Mouse (Mus musculus) stomach, embryonic 15.5 days (tissue): ENCODE measurements at regions not wholly inside any gene's neighbourhood (a gene's known extent, or its start where the extent isn't known, plus 50 kb on each side); places are given as distances from the start of the nearest gene placed in this dataset.

Experiments used
- ATAC-seq: fragments of 200-750 bp; cut with Nextera tagmentation; 2 replicates; pipeline ENCODE4 v1.8.0; 2017; ENCODE audit warnings: low read depth, moderate number of reproducible peaks, moderate TSS enrichment; ENCODE audit not compliant: insufficient read depth, low FRiP score
- H3K27ac ChIP-seq: fragments of 300-500 bp; sonication (generic); 2 replicates; pipeline ENCODE4 v1.5.1; 2015; ENCODE audit warnings: mild to moderate bottlenecking, inconsistent platforms
- H3K27me3 ChIP-seq: fragments of 300-500 bp; sonication (generic); replicated peaks from 2 replicates; pipeline ENCODE4 v1.6.1; 2015; ENCODE audit warnings: inconsistent platforms
- H3K36me3 ChIP-seq: fragments of 300-500 bp; sonication (generic); 2 replicates; pipeline ENCODE4 v1.6.1; 2015; ENCODE audit warnings: inconsistent platforms
- H3K4me1 ChIP-seq: fragments of 300-500 bp; sonication (generic); 2 replicates; pipeline ENCODE4 v1.6.1; 2015; ENCODE audit warnings: inconsistent platforms
- H3K4me2 ChIP-seq: fragments of 300-500 bp; sonication (generic); 2 replicates; pipeline ENCODE4 v1.6.1; 2015; ENCODE audit warnings: mild to moderate bottlenecking, inconsistent platforms
- H3K4me3 ChIP-seq: fragments of 300-500 bp; sonication (generic); replicated peaks from 2 replicates; pipeline ENCODE4 v1.5.1; 2015; ENCODE audit warnings: inconsistent platforms
- H3K9ac ChIP-seq: fragments of 300-500 bp; sonication (generic); 2 replicates; pipeline ENCODE4 v1.6.1; 2015; ENCODE audit warnings: inconsistent platforms
- H3K9me3 ChIP-seq: fragments of 300-500 bp; sonication (generic); 2 replicates; pipeline ENCODE4 v1.6.1; 2016; ENCODE audit warnings: inconsistent platforms
- WGBS: fragments of 180-500 bp; shearing (Covaris S2); methylation state at CpG from one replicate; pipeline ENCODE4 v1.1.7; 2015; 5-methylcytosine and 5-hydroxymethylcytosine counted together

DNA sequence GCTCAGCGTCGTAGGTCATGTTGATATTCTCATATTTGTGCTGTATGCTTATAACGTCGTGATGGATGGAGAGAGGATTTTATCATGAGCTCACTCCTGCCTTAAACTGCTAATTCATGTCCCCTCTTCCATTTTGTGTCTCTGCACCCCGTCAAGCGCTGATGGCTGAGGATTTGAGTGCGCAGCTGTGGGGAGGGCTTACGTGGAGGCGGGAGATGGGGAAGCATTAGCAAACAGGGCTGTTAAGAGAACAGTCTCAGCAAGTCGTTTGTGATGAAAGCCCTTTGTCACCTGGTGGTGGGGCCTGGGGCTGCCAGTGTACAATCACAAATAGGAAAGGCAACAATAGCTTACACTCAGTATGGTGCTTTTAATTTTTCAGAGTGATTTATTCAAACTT lies 131.7 kb upstream of the Zc3h12a start:
- Histone ChIP-seq H3K4me3 (no peak overlapping the region), H3K4me2 (no peak overlapping the region), H3K36me3 (no peaks in the 10 kb centered on the region), H3K9me3 (no peaks in the 10 kb centered on the region), H3K27ac (no peak overlapping the region), H3K9ac (no peak overlapping the region), H3K27me3 (no peaks in the 10 kb centered on the region), H3K4me1 (no peaks in the 10 kb centered on the region)
- no peak for ATAC-seq
- 41% methylated on average over 10 of the region's 10 CpGs for WGBS

- H3K4me3 ChIP-seq: no peak overlapping the region
- ATAC-seq: no peak
These were observed 130.3 kb upstream of the Zc3h12a start for GRCm38 (mm10) chr4:125257916-125258315.

GRCm38 (mm10) chr4:125253161-125253560 lies 125.5 kb upstream of the Zc3h12a start:
- H3K4me3 ChIP-seq: no peak overlapping the region
- no peaks in the 10 kb centered on the region for H3K27me3 ChIP-seq
- no peaks in the 10 kb centered on the region for H3K36me3 ChIP-seq
- H3K9me3 ChIP-seq: no peaks in the 10 kb centered on the region
- WGBS: 74% methylated on average over 3 of the region's 3 CpGs
- no peak overlapping the region for H3K9ac ChIP-seq
- H3K27ac ChIP-seq: no peak overlapping the region
- H3K4me1 ChIP-seq: no peaks in the 10 kb centered on the region
- no peak overlapping the region for H3K4me2 ChIP-seq
- ATAC-seq: no peak

More at GRCm38 (mm10) chr4:125257916-125258315, 130.3 kb upstream of the Zc3h12a start:
- Histone ChIP-seq H3K27me3 (no peaks in the 10 kb centered on the region), H3K9ac (no peak overlapping the region), H3K4me1 (no peaks in the 10 kb centered on the region), H3K9me3 (no peaks in the 10 kb centered on the region), H3K36me3 (no peaks in the 10 kb centered on the region), H3K27ac (no peak overlapping the region), H3K4me2 (no peak overlapping the region)
- 44% methylated on average over 6 of the region's 6 CpGs for WGBS

GRCm38 (mm10) chr4:125252228-125252627 lies 124.6 kb upstream of the Zc3h12a start:
- H3K9me3 ChIP-seq: no peaks in the 10 kb centered on the region
- WGBS: 54% methylated on average over 8 of the region's 8 CpGs

DNA sequence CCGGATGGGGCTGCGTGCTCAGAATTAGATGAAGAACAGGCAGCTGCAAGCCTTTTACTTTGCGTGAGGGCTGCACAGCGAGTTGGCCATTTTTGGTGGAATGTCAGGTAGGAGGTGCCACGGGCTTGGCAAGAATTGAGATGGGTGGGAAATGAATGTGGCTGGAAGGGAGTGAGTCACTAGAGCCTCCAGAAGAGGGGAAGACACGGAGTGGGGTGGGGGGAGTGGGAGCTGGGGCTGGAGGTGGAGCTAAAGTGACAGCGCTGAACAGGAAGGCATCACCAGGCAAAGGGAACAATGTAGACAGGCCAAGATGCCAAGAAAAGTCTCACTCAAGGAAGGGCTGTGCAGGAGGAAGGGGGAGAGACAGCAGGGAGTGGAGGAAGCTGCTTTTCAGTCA lies 121.4 kb upstream of the Zc3h12a start:
- Histone ChIP-seq H3K9ac (no peak overlapping the region), H3K4me1 (no peaks in the 10 kb centered on the region), H3K27me3 (no peaks in the 10 kb centered on the region), H3K36me3 (no peaks in the 10 kb centered on the region), H3K9me3 (no peaks in the 10 kb centered on the region), H3K27ac (no peak overlapping the region), H3K4me3 (no peak overlapping the region), H3K4me2 (no peak overlapping the region)
- no peak for ATAC-seq
- WGBS: 69% methylated on average over 7 of the region's 7 CpGs

More at GRCm38 (mm10) chr4:125252228-125252627, 124.6 kb upstream of the Zc3h12a start:
- no peak for ATAC-seq
- no peaks in the 10 kb centered on the region for H3K4me1 ChIP-seq
- H3K27ac ChIP-seq: no peak overlapping the region
- H3K36me3 ChIP-seq: no peaks in the 10 kb centered on the region
- H3K9ac ChIP-seq: no peak overlapping the region
- H3K27me3 ChIP-seq: no peaks in the 10 kb centered on the region
- no peak overlapping the region for H3K4me2 ChIP-seq
- no peak overlapping the region for H3K4me3 ChIP-seq

- no peak for ATAC-seq
- H3K4me3 ChIP-seq: no peak overlapping the region
- H3K27ac ChIP-seq: no peak overlapping the region
- no peak overlapping the region for H3K9ac ChIP-seq
- no peaks in the 10 kb centered on the region for H3K27me3 ChIP-seq
- no peaks in the 10 kb centered on the region for H3K9me3 ChIP-seq
- 0% methylated on average over 4 of the region's 5 CpGs for WGBS
- no peaks in the 10 kb centered on the region for H3K36me3 ChIP-seq
- H3K4me1 ChIP-seq: no peaks in the 10 kb centered on the region
- no peak overlapping the region for H3K4me2 ChIP-seq
These were observed 118.5 kb upstream of the Zc3h12a start for GRCm38 (mm10) chr4:125246171-125246570.

DNA sequence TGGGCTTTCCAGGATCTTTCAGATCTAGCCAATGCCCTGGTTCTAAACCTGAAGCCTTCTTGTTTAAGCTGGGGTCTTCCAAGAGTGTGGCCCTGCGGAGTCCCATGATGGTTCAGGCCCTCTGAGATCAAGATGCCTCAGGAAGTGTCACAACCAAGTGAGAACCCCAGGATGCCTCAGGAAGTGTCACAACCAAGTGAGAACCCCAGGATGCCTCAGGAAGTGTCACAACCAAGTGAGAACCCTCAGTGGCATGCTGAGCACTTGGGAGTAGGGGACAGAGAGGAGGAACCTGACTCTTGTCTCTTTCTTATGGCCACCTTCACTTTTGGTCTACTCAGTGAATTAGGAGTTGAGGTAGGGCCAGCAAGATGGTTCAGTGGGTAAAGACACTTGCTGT lies 114.9 kb upstream of the Zc3h12a start:
- Histone ChIP-seq H3K4me1 (no peaks in the 10 kb centered on the region), H3K4me2 (no peak overlapping the region), H3K27me3 (no peaks in the 10 kb centered on the region), H3K9ac (no peak overlapping the region), H3K4me3 (no peak overlapping the region), H3K27ac (no peak overlapping the region), H3K36me3 (no peaks in the 10 kb centered on the region), H3K9me3 (no peaks in the 10 kb centered on the region)
- WGBS: 36% methylated on average over 1 of the region's 1 CpGs
- no peak for ATAC-seq

- no peak for ATAC-seq
- Histone ChIP-seq H3K27me3 (no peaks in the 10 kb centered on the region), H3K4me1 (no peaks in the 10 kb centered on the region), H3K9ac (no peak overlapping the region), H3K36me3 (no peaks in the 10 kb centered on the region), H3K4me3 (no peak overlapping the region), H3K27ac (no peak overlapping the region), H3K4me2 (no peak overlapping the region), H3K9me3 (no peaks in the 10 kb centered on the region)
- 25% methylated on average over 7 of the region's 7 CpGs for WGBS
These were observed 114.1 kb upstream of the Zc3h12a start for GRCm38 (mm10) chr4:125241577-125242262.

DNA sequence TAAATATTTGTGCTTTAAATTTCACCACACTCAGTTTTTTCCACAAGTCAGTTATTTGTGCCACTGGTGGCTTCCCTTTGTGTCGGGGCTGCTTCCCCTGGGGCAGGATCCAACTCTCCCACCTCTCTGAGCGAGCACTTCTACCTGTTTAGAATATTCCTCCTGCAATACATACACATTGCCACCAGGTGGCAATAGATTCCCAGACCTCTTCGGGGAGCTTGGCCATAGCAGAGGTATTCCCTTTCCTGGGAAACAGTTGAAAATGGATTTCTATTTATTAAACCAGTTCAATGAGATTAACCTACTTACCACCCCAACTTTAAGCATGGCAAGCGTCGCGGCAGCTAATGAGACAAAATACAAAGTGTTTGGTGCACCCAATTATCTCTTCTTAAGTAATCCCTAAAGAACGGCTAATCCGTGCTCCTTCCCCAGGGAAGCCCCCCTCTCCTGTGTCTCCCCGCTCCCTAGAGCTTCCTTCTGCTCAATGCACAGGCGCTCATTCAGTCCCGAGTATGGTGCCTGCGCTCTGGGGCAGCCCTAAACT lies 104.1 kb upstream of the Zc3h12a start:
- no peak overlapping the region for H3K4me3 ChIP-seq
- H3K9ac ChIP-seq: no peak overlapping the region
- no peak for ATAC-seq
- 0 out of 2 replicates have a peak, but pooled peaks cover 10% of the 10 kb centered on the region for H3K27me3 ChIP-seq
- no peak overlapping the region for H3K4me2 ChIP-seq
- H3K27ac ChIP-seq: no peak overlapping the region
- H3K9me3 ChIP-seq: no peaks in the 10 kb centered on the region
- no peaks in the 10 kb centered on the region for H3K4me1 ChIP-seq
- H3K36me3 ChIP-seq: no peaks in the 10 kb centered on the region
- WGBS: 27% methylated on average over 12 of the region's 12 CpGs

- Histone ChIP-seq H3K4me2 (no peak overlapping the region), H3K27ac (no peak overlapping the region), H3K27me3 (0 out of 2 replicates have a peak, but pooled peaks cover 5% of the 10 kb centered on the region), H3K4me3 (no peak overlapping the region), H3K36me3 (no peaks in the 10 kb centered on the region), H3K9me3 (no peaks in the 10 kb centered on the region), H3K9ac (no peak overlapping the region), H3K4me1 (no peaks in the 10 kb centered on the region)
- ATAC-seq: no peak
- WGBS: 87% methylated on average over 6 of the region's 6 CpGs
These were observed 99.6 kb upstream of the Zc3h12a start for GRCm38 (mm10) chr4:125227194-125227593.

DNA sequence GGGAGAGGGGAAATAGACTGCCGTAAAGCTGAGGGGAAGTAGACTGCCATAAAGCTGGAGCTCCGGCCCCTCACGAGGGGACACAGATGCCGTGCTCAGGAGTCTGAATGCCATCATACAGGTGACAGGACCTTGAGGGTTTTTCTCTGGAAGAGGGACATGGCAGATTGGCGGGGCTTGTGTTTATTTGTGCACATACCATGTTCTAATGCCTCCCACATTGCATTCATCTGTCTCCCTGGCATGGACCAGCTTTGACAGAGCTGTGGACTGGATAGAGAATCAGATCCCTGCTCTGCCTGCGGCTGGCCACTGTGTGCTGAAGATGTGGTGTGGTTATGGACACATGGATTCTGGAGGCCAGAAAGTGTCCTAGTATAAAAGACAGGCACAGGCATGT lies 95.3 kb upstream of the Zc3h12a start:
- Histone ChIP-seq H3K27ac (no peak overlapping the region), H3K36me3 (no peaks in the 10 kb centered on the region), H3K4me2 (no peak overlapping the region), H3K9ac (no peak overlapping the region), H3K4me1 (no peaks in the 10 kb centered on the region), H3K27me3 (no peaks in the 10 kb centered on the region), H3K9me3 (no peaks in the 10 kb centered on the region), H3K4me3 (no peak overlapping the region)
- no peak for ATAC-seq
- WGBS: 65% methylated on average over 6 of the region's 6 CpGs

DNA sequence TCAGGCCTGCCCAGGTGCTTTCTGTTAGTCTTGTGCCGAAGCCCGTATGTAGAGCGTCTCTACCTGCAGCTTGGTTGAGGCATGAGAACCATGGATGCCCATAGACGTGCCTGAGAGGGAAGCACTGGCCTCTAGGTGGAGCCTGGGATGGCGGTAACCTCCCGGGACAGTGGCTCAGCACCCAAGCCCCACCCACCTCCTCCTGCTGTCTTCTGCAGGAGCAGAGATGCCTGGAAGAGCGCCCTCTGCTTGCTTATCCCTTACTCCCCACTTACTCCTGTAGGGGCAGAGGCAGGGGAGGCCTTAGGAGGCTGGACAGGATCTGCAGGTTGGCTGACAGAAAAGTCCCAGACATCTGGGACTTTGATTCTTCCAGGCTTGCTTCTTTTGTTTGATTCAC lies 92.7 kb upstream of the Zc3h12a start:
- H3K4me2 ChIP-seq: no peak overlapping the region
- H3K4me1 ChIP-seq: no peaks in the 10 kb centered on the region
- H3K27me3 ChIP-seq: no peaks in the 10 kb centered on the region
- no peak overlapping the region for H3K9ac ChIP-seq
- no peaks in the 10 kb centered on the region for H3K36me3 ChIP-seq
- H3K27ac ChIP-seq: no peak overlapping the region
- H3K4me3 ChIP-seq: no peak overlapping the region
- 26% methylated on average over 7 of the region's 7 CpGs for WGBS
- no peak for ATAC-seq
- no peaks in the 10 kb centered on the region for H3K9me3 ChIP-seq
